Mouse (Mus musculus) stomach, postnatal 0 days (tissue): ENCODE measurements around the gene Mical1.

ENCODE experiments used
- CTCF ChIP-seq: IDR thresholded peaks from 2 replicates; pipeline ENCODE4 v1.5.1; 2016; ENCODE audit warnings: antibody characterized with exemption, low read depth, mild to moderate bottlenecking, moderate library complexity
- EP300 ChIP-seq: optimal IDR thresholded peaks from 2 replicates; pipeline ENCODE3; 2016; ENCODE audit warnings: antibody characterized with exemption

GRCm38 (mm10) chr10:41470693-41471092, 5.4 kb upstream of the Mical1 start:
- TF ChIP-seq CTCF (no peak), EP300 (no peak)
